Mouse (Mus musculus) heart, postnatal 14 days (tissue): Measurements from ENCODE around the gene Lrrc61. TPM values are rescaled to one million over a fixed set of nuclear protein-coding genes. Genes with fewer than 3 reads are reported as not detected.

Experiments used
- total RNA-seq, 2 experiments: library from RNA; stranded (reverse); gene quantifications; 2 replicates each; pipeline ENCODE4 v1.2.3; 2021

The Lrrc61 gene
- total RNA-seq, 2 experiments from 2014 or later: 12.9 to 14.5 TPM

Other genes with a start within 250 kb of the Lrrc61 start
- gene Krba1, start 159.2 kb upstream of the Lrrc61 start, total RNA-seq: 10 to 100 TPM; 24.9 to 26.5 TPM
- 10 to 100 TPM; 13.8 to 16.4 TPM for gene Zfp467, start 109.0 kb upstream of the Lrrc61 start, total RNA-seq
- gene Sspo, start 106.6 kb upstream of the Lrrc61 start, total RNA-seq: under 1 TPM; 0.43 to 0.51 TPM
- gene Atp6v0e2, start 17.2 kb upstream of the Lrrc61 start, total RNA-seq: 10 to 100 TPM; 17.2 to 18.2 TPM
- gene Rarres2, start 18.0 kb downstream of the Lrrc61 start, total RNA-seq: 10 to 100 TPM; 87.7 to 93.2 TPM
- not detected for gene Gm45021, start 34.8 kb downstream of the Lrrc61 start, total RNA-seq
- 10 to 100 TPM; 24.0 to 27.5 TPM for gene Repin1, start 39.1 kb downstream of the Lrrc61 start, total RNA-seq
- not detected for gene Gm44965, start 39.1 kb downstream of the Lrrc61 start, total RNA-seq
- 1 to 10 TPM; 8.2 to 8.3 TPM for gene Zfp775, start 47.3 kb downstream of the Lrrc61 start, total RNA-seq
- gene AI854703, start 72.0 kb downstream of the Lrrc61 start, total RNA-seq: under 1 TPM; 0.24 to 0.67 TPM
- gene Gimap8, start 92.4 kb downstream of the Lrrc61 start, total RNA-seq: 10 to 100 TPM in 1 of 2 experiments, 1 to 10 TPM in 1; 8.6 to 11.0 TPM
- 1 to 10 TPM; 4.2 to 6.4 TPM for gene Gimap9, start 121.3 kb downstream of the Lrrc61 start, total RNA-seq
- gene Gimap4, start 129.8 kb downstream of the Lrrc61 start, total RNA-seq: 10 to 100 TPM; 32.2 to 42.6 TPM
- gene Gimap6, start 153.4 kb downstream of the Lrrc61 start, total RNA-seq: 10 to 100 TPM; 48.0 to 53.9 TPM
- 1 to 10 TPM; 3.5 to 7.9 TPM for gene Gm28053, start 163.8 kb downstream of the Lrrc61 start, total RNA-seq
- under 1 TPM; 0.22 to 0.24 TPM for gene Gimap7, start 163.8 kb downstream of the Lrrc61 start, total RNA-seq
- 10 to 100 TPM; 14.6 to 15.7 TPM for gene Gimap1, start 184.3 kb downstream of the Lrrc61 start, total RNA-seq
- gene Gimap5, start 191.4 kb downstream of the Lrrc61 start, total RNA-seq: 1 to 10 TPM; 8.3 to 9.0 TPM
- gene Gimap3, start 216.1 kb downstream of the Lrrc61 start, total RNA-seq: under 1 TPM; 0.67 to 0.68 TPM